Mouse (Mus musculus) hindbrain, embryonic 12.5 days (tissue): ENCODE results near the gene Plg. TPM values are rescaled to one million over a fixed set of nuclear protein-coding genes. Genes with fewer than 3 reads are reported as not detected.

Source experiments
- ATAC-seq: fragments of 200-750 bp; cut with Nextera tagmentation; 2 replicates; pipeline ENCODE4 v1.8.0; 2017; ENCODE audit warnings: moderate TSS enrichment; ENCODE audit not compliant: low FRiP score
- H3K27ac ChIP-seq: fragments of 300-500 bp; sonication (generic); 2 replicates; pipeline ENCODE4 v1.5.1; 2016; ENCODE audit warnings: mild to moderate bottlenecking
- H3K27me3 ChIP-seq: fragments of 300-500 bp; sonication (generic); 2 replicates; pipeline ENCODE4 v1.6.1; 2016; ENCODE audit warnings: mild to moderate bottlenecking
- H3K36me3 ChIP-seq: fragments of 300-500 bp; sonication (generic); 2 replicates; pipeline ENCODE4 v1.6.1; 2016; ENCODE audit warnings: mild to moderate bottlenecking
- H3K4me1 ChIP-seq: fragments of 300-500 bp; sonication (generic); 2 replicates; pipeline ENCODE4 v1.6.1; 2016
- H3K4me2 ChIP-seq: fragments of 300-500 bp; sonication (generic); replicated peaks from 2 replicates; pipeline ENCODE4 v1.6.1; 2016; ENCODE audit warnings: mild to moderate bottlenecking
- H3K4me3 ChIP-seq: fragments of 300-500 bp; sonication (generic); 2 replicates; pipeline ENCODE4 v1.5.1; 2016; ENCODE audit warnings: mild to moderate bottlenecking
- H3K9ac ChIP-seq: fragments of 300-500 bp; sonication (generic); 2 replicates; pipeline ENCODE4 v1.6.1; 2016; ENCODE audit warnings: mild to moderate bottlenecking, moderate library complexity
- H3K9me3 ChIP-seq: fragments of 300-500 bp; sonication (generic); replicated peaks from 2 replicates; pipeline ENCODE4 v1.6.1; 2016; ENCODE audit warnings: mild to moderate bottlenecking
- WGBS: fragments of 180-500 bp; shearing (Covaris S2); methylation state at CpG from one replicate; pipeline ENCODE4 v1.1.7; 2016; 5-methylcytosine and 5-hydroxymethylcytosine counted together
- polyA plus RNA-seq: library from polyadenylated mRNA; unstranded; fragments of >200 nt; fragmentation: Nextera tagmentation; extraction: Ambion mirVana; gene quantifications from 2 replicates; pipeline ENCODE4 v1.2.1, GENCODE M21; 2016

Gene Plg
- not detected in 2 replicates for polyA plus RNA-seq

DNA sequence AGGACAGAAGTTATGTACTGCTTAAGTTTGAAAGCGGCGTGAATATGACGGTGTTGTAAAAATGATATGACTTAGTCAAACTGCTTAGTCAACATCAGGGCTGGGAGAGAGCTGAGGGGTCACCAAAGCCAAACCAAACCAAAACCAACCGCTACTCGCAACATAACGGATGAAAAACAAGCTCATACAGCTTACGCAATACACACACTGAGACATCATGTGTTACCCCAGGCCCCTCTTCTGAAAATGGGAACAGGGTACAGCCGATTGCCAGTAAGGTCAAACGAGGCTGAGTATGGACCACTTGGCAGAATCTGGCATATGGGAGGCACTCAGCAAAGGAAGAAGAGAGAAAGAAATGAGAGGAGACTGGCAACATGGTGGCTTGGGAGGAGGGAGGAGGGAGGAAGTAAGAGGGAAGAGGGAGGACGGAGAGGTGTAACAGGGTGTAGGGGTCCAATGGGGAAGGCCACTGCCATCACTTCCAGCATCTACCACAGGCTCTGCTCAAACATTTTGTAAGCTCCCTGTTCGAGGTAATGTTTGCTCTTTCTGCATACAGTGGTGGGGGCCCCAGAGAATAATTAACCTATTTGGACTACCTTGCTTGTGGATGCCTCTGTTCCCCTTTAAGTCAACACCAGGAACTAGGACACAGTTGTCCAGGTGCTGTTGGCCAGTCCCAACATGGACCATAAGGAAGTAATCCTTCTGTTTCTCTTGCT is at the start of gene Plg:
Gene Plg, plus strand, starts transcription at position 628 of the 725 bp plus-strand sequence.
- peaks cover 8% of the 10 kb centered on the region; the same call in 1 of the 2 replicates for H3K4me1 ChIP-seq
- no peak within 1 kb of the TSS for H3K4me3 ChIP-seq
- H3K4me2 ChIP-seq, result no peak within 1 kb of the TSS
- no peaks in the 10 kb centered on the region for H3K36me3 ChIP-seq
- H3K9ac ChIP-seq, result no peak within 1 kb of the TSS
- no peak within 1 kb of the TSS for H3K27ac ChIP-seq
- 92% methylated on average over 11 of the region's 11 CpGs for WGBS
- no peaks in the 10 kb centered on the region for H3K9me3 ChIP-seq
- ATAC-seq, result no peak
- no peaks in the 10 kb centered on the region for H3K27me3 ChIP-seq

DNA sequence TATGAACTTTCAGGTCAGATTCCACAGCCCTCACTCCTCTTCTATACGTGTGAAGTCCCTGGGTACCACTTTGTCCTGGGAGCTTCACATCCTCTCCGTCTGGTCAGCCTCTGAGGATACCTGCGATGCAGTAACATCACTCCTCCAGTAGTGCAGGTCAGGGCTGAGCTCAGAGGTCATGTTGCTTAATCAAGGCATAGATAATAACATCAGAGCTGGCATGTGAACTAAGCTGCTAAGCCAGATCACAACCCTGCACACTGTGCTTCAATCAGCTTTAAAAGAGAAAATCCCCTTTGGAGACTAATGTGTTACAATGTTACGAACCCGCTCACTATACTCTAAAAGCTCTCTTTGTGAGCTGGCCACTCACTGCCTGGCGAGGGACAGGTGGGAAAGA is 43.3 kb upstream of the Plg start:
- WGBS, result 67% methylated on average over 6 of the region's 6 CpGs

DNA sequence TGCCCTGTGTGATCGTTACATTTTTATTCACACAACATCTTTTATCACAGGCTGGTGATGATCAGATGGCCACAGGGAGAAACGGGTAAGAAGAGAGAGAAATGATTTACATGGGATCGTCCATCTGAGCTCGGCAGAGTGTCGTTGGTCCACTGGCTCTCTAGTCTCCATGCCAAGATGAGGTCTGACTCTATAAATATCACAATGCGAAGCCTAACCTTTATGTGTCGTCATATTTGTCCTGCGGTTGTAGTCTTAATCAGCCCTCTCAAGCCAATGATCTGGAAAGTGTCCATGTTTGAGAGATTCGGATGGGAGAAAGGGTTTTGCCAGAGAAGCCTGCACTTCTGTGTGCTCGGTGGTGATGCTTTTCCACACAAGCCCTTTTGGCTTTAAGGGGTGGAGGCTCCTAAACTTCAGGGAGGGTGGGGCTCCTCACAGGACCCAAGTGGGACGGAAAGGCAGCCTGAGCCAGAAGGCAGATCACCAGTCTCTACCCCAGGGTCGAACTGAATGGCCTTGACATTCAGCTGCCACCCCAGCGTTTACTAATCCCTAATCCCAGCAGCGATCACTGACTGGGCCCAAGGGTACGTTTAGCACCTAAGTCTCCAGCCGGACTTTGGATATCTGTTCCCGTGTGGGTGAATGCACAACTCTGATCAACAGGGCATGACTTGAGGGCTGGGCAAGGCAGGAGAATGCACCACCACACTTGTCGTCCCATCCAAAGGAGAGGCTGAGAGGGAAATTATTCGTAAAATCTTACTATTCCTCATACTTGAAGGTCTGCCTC is 42.1 kb upstream of the Plg start:
- H3K9ac ChIP-seq, result no peak overlapping the region
- no peak overlapping the region for H3K4me3 ChIP-seq
- WGBS, result 89% methylated on average over 19 of the region's 19 CpGs
- H3K27me3 ChIP-seq, result no peaks in the 10 kb centered on the region
- no peak for ATAC-seq
- H3K9me3 ChIP-seq, result no peaks in the 10 kb centered on the region
- H3K36me3 ChIP-seq, result no peaks in the 10 kb centered on the region
- H3K4me2 ChIP-seq, result no peak overlapping the region
- H3K27ac ChIP-seq, result no peak overlapping the region
- no peaks in the 10 kb centered on the region for H3K4me1 ChIP-seq

More for the DNA sequence above, 43.3 kb upstream of the Plg start:
- no peak overlapping the region for H3K27ac ChIP-seq
- no peaks in the 10 kb centered on the region for H3K27me3 ChIP-seq
- H3K4me2 ChIP-seq, result no peak overlapping the region
- H3K9ac ChIP-seq, result no peak overlapping the region
- no peak for ATAC-seq
- H3K36me3 ChIP-seq, result no peaks in the 10 kb centered on the region
- H3K9me3 ChIP-seq, result no peaks in the 10 kb centered on the region
- no peaks in the 10 kb centered on the region for H3K4me1 ChIP-seq
- no peak overlapping the region for H3K4me3 ChIP-seq

DNA sequence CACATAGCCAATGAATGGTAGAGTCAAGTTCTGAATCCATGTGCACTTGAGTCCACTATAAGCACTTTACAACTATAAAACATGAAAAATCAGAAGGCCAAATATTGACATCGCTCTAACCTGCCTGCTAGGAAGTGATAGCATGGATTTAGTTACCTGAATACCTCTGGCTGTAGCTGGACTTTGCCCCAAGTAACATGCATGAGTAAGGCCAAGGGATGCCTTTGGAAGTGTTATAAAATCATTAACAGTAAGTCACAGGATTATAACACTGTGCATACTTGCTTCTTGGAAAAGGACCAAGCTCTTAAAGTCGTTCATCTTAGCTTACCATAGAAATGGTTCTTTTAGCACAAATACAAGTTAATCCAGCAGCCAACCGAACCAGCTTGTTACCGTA is 41.3 kb upstream of the Plg start:
- Histone ChIP-seq H3K9me3 (no peaks in the 10 kb centered on the region), H3K36me3 (no peaks in the 10 kb centered on the region), H3K4me1 (no peaks in the 10 kb centered on the region), H3K9ac (no peak overlapping the region), H3K4me3 (no peak overlapping the region), H3K27me3 (no peaks in the 10 kb centered on the region), H3K4me2 (no peak overlapping the region), H3K27ac (no peak overlapping the region)
- no peak for ATAC-seq
- WGBS, result 89% methylated on average over 4 of the region's 4 CpGs

DNA sequence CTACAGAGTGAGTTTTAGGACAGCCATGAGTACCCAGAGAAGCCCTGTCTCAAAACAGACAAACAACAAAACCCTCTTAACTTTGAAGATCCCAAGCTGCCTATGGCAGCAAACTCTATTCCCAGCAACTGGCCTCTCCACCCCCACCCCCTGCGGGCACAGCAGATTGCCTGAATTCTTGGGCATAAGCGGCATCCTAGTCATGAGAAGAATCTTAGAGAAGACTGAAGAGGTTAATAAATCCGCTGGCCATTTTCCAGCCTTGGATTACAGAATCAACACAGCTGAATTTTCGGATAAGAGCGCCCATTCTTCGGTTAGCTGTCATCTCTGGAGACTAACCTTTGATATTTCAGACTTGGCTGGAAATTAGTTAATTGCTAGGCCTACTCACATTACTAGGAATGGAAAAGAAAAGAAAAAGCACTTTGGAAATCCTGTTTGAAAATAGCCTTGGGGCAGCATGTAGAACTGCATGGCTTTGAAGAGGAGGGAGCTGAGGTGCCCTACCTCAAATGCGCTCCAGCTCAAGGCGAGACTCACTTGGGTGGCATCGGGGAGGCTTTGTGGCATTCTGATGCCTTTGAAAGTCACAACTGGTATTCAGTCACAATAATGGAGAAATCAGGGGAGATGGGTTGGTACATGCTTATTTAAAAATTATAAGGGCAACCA is 34.6 kb upstream of the Plg start:
- Histone ChIP-seq H3K36me3 (no peaks in the 10 kb centered on the region), H3K9ac (no peak overlapping the region), H3K4me2 (no peak overlapping the region), H3K27me3 (no peaks in the 10 kb centered on the region), H3K4me3 (no peak overlapping the region), H3K9me3 (no peaks in the 10 kb centered on the region), H3K4me1 (no peaks in the 10 kb centered on the region), H3K27ac (no peak overlapping the region)
- no peak for ATAC-seq
- 79% methylated on average over 9 of the region's 9 CpGs for WGBS

DNA sequence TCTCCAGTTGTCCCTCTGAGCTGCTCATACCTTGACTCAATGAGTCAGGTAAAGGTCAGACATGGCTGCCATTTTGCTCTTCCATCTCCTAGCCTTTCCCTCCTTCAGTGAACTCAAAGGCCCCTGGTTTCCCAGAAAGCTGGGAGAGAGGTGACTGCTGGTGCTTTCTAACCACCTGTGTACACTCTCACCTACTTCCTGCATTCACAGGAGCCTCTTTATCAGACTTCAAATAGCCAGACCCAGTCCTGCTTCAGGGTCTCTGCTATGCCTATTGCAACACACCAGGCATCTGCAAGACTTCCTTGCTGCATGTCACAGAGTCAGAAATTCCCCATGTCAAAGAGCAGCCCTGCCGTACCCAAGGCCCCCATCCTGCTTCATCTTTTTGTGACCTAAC is 30.9 kb upstream of the Plg start:
- Histone ChIP-seq H3K36me3 (no peaks in the 10 kb centered on the region), H3K9ac (no peak overlapping the region), H3K27me3 (no peaks in the 10 kb centered on the region), H3K4me1 (no peaks in the 10 kb centered on the region), H3K4me2 (no peak overlapping the region), H3K27ac (no peak overlapping the region), H3K9me3 (no peaks in the 10 kb centered on the region), H3K4me3 (no peak overlapping the region)
- WGBS, result 85% methylated on average over 1 of the region's 1 CpGs
- no peak for ATAC-seq

DNA sequence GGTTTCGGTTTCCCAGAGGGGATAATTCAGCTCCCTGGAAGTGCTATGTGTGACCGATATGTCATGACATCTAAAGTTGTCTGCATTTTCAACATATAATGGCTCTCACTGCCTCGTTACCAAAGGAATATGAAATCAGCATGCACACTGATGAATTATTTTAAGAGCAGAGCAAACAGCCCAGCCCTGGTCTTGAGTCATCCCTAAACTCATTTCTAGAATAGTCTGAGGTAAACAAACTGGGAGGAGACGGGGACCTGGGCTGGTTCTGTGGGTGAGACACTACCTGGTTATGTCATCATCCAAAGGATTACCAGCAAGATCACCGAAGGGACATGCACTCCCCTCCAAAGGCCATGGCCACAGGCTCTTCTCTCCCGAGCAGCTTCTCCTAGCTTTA is 26.8 kb upstream of the Plg start:
- Histone ChIP-seq H3K27me3 (no peaks in the 10 kb centered on the region), H3K27ac (no peak overlapping the region), H3K4me2 (no peak overlapping the region), H3K9ac (no peak overlapping the region), H3K4me1 (peaks cover 9% of the 10 kb centered on the region; the same call in 1 of the 2 replicates), H3K36me3 (no peaks in the 10 kb centered on the region), H3K4me3 (no peak overlapping the region), H3K9me3 (no peaks in the 10 kb centered on the region)
- WGBS, result 86% methylated on average over 6 of the region's 6 CpGs
- ATAC-seq, result no peak

DNA sequence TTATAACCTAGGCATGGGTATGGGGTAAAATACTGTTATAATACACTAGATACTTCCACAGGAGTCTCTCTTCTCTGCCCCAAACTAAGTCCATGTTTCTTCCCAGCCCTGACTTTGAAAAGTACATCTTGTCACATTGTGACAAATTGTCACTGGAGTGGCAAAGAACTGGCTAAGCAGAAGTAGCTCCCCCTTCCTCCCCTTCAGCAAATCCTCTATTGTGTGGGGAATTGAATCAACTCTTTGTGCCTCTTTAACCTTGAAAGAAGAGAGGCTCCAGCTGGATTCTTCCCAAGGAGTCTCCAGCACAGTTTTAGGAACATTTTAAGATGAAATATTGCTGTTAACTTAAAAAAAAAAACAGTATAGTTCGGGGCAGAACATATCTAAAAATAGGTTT is 25.6 kb upstream of the Plg start:
- H3K36me3 ChIP-seq, result no peaks in the 10 kb centered on the region
- ATAC-seq, result no peak
- H3K9ac ChIP-seq, result no peak overlapping the region
- no peak overlapping the region for H3K27ac ChIP-seq
- no peak overlapping the region for H3K4me2 ChIP-seq
- H3K27me3 ChIP-seq, result no peaks in the 10 kb centered on the region
- no peak overlapping the region for H3K4me3 ChIP-seq
- WGBS, result 42% methylated on average over 1 of the region's 1 CpGs
- peaks cover 9% of the 10 kb centered on the region; the same call in 1 of the 2 replicates for H3K4me1 ChIP-seq
- no peaks in the 10 kb centered on the region for H3K9me3 ChIP-seq

DNA sequence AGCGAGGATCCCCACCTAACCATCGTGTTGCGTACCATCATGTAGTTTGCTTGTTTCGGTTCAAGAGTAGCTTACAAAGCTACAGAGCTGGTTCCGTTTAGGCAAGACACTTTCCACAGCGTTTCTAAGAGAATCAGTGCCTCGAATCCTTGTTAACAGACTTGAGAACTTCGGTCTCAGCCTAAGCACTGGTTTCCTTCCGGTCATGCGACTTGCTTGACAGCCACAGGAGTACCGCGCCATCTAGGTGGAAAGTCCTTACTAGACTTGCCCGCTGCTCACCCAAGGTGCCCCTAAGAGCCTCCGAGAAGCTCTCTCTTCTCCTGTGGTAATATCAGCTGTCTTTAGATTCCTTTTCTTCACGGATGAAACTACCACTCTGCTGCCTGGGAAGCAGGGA is 18.5 kb upstream of the Plg start:
- H3K9me3 ChIP-seq, result no peaks in the 10 kb centered on the region
- no peak for ATAC-seq

DNA sequence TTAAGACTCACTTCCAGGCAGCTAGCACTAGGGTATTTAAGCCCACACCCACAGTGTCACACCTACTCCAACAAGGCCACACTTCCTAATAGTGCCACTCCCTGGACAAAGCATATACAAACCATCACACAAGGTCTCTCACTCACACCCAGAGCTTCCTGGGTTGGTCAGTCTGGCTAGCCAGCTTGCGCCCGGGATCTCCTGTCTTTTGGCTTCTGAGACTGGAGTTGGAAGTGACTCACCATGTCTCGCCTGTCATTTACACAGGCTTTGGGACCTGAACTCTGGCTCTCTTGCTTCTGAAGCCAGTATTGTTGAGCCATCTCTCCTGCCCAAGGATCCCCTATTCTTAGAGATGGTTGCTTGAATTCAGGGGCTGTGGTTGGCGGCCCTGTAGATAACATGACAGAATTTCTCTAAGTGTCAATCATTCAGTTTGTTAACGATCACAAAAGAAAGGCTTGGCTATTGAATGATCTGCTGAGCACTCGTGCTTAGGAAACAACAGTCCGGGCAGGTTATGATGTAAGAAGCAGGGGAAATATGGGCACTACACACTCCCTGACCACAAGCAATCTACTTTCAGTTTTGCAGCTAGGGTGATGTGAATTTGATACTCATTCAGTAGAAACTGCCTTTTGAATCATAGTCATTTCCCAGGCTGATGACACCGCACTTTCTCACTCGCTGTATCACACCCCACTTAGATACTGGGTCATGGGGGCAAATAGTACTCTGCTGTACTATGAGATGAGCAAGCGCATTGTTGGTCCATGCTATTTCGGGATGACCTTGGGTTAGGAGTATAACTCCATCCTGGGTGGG is 14.6 kb upstream of the Plg start:
- H3K4me3 ChIP-seq, result no peak overlapping the region
- ATAC-seq, result no peak
- H3K27ac ChIP-seq, result no peak overlapping the region
- H3K36me3 ChIP-seq, result no peaks in the 10 kb centered on the region
- H3K27me3 ChIP-seq, result no peaks in the 10 kb centered on the region
- H3K4me1 ChIP-seq, result peaks cover 3% of the 10 kb centered on the region; the same call in 1 of the 2 replicates
- no peak overlapping the region for H3K4me2 ChIP-seq
- H3K9me3 ChIP-seq, result no peaks in the 10 kb centered on the region
- WGBS, result 86% methylated on average over 11 of the region's 11 CpGs
- H3K9ac ChIP-seq, result no peak overlapping the region

More for the DNA sequence above, 18.5 kb upstream of the Plg start:
- Histone ChIP-seq H3K27ac (no peak overlapping the region), H3K4me2 (no peak overlapping the region), H3K4me1 (peaks cover 3% of the 10 kb centered on the region; the same call in 1 of the 2 replicates), H3K36me3 (no peaks in the 10 kb centered on the region), H3K4me3 (no peak overlapping the region), H3K9ac (no peak overlapping the region), H3K27me3 (no peaks in the 10 kb centered on the region)
- 86% methylated on average over 15 of the region's 15 CpGs for WGBS

DNA sequence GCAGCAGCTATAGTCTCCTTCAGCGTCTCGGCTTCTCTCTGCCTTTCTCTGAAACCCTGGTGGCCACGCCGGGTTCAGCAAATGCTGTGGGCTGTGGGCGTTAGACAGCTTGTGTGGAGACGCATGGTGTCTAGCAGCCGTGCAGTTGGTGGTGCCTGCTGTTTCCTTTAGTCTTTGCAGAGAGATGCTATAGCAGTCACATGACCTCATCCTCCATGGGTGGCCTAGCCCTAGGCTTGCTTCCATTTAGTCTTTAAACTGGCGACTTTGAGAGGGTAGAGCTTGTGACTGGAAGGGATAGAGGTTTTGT is 14.0 kb upstream of the Plg start:
- Histone ChIP-seq H3K9me3 (no peaks in the 10 kb centered on the region), H3K36me3 (no peaks in the 10 kb centered on the region), H3K4me3 (no peak overlapping the region), H3K9ac (no peak overlapping the region), H3K27ac (no peak overlapping the region), H3K27me3 (no peaks in the 10 kb centered on the region), H3K4me1 (peaks cover 3% of the 10 kb centered on the region; the same call in 1 of the 2 replicates), H3K4me2 (no peak overlapping the region)
- 47% methylated on average over 8 of the region's 8 CpGs for WGBS
- ATAC-seq, result no peak
